Mouse (Mus musculus) lung, embryonic 14.5 days (tissue): Measurements from ENCODE around the gene Stab1. TPM values are rescaled to one million over a fixed set of nuclear protein-coding genes. Genes with fewer than 3 reads are reported as not detected.

ENCODE experiments used
- ATAC-seq: fragments of 200-750 bp; cut with Nextera tagmentation; 2 replicates; pipeline ENCODE4 v1.8.0; 2017; ENCODE audit warnings: mild to moderate bottlenecking, moderate TSS enrichment, moderate library complexity; ENCODE audit not compliant: insufficient read depth
- DNase-seq: peaks from one replicate; pipeline ENCODE4 v3.0.0-alpha.2; 2015
- H3K27ac ChIP-seq: fragments of 300-500 bp; sonication (generic); 2 replicates; pipeline ENCODE4 v1.5.1; 2014; ENCODE audit warnings: low read depth, mild to moderate bottlenecking, moderate library complexity
- H3K27me3 ChIP-seq: fragments of 300-500 bp; sonication (generic); 2 replicates; pipeline ENCODE4 v1.6.1; 2014; ENCODE audit warnings: low read length, control low read depth; ENCODE audit not compliant: insufficient read depth
- H3K36me3 ChIP-seq: fragments of 300-500 bp; sonication (generic); 2 replicates; pipeline ENCODE4 v1.6.1; 2014; ENCODE audit warnings: control low read depth; ENCODE audit not compliant: insufficient read depth
- H3K4me1 ChIP-seq: fragments of 300-500 bp; sonication (generic); 2 replicates; pipeline ENCODE4 v1.6.1; 2014; ENCODE audit warnings: antibody characterized with exemption, control low read depth; ENCODE audit not compliant: insufficient read depth
- H3K4me2 ChIP-seq: fragments of 300-500 bp; sonication (generic); 2 replicates; pipeline ENCODE4 v1.6.1; 2014; ENCODE audit warnings: mild to moderate bottlenecking
- H3K4me3 ChIP-seq: fragments of 300-500 bp; sonication (generic); 2 replicates; pipeline ENCODE4 v1.5.1; 2014; ENCODE audit warnings: low read depth, low read length
- H3K9ac ChIP-seq: fragments of 300-500 bp; sonication (generic); 2 replicates; pipeline ENCODE4 v1.6.1; 2014
- H3K9me3 ChIP-seq: fragments of 300-500 bp; sonication (generic); 2 replicates; pipeline ENCODE4 v1.6.1; 2016; ENCODE audit warnings: low read depth, low read length, control low read depth
- CTCF ChIP-seq: IDR thresholded peaks from 2 replicates; pipeline ENCODE4 v1.5.1; 2016; ENCODE audit warnings: antibody characterized with exemption, low read depth
- WGBS: fragments of 180-500 bp; shearing (Covaris S2); extraction: QIAGEN DNeasy Blood & Tissue Kit; methylation state at CpG from one replicate; pipeline ENCODE4 v1.1.7; 2014; 5-methylcytosine and 5-hydroxymethylcytosine counted together
- polyA plus RNA-seq: library from polyadenylated mRNA; unstranded; fragments of >200 nt; fragmentation: Nextera tagmentation; extraction: Ambion mirVana; gene quantifications from 2 replicates; pipeline ENCODE4 v1.2.1, GENCODE M21; 2014

The Stab1 gene
- polyA plus RNA-seq, 1 experiment from 2014 or later: 71.3 TPM

GRCm38 (mm10) chr14:31133023-31133665 lies 35.3 kb downstream of the Stab1 start:
- WGBS: 33% methylated on average over 11 of the region's 11 CpGs
- peaks cover 48% of the 10 kb centered on the region for H3K36me3 ChIP-seq
- peaks cover 25% of the 10 kb centered on the region for H3K4me1 ChIP-seq
- H3K9me3 ChIP-seq: no peaks in the 10 kb centered on the region
- H3K9ac ChIP-seq: peak overlapping the region; percentile 92; the same call in 1 of the 2 replicates
- H3K4me3 ChIP-seq: peak overlapping the region; percentile 92; the same call in 1 of the 2 replicates
- no peak for ATAC-seq
- peak overlapping the region; percentile 97 for H3K4me2 ChIP-seq
- DNase-seq: peak; percentile 63
- TF ChIP-seq CTCF: no peak
- no peak overlapping the region; the same call in 1 of the 2 replicates for H3K27ac ChIP-seq
- H3K27me3 ChIP-seq: no peaks in the 10 kb centered on the region

DNA sequence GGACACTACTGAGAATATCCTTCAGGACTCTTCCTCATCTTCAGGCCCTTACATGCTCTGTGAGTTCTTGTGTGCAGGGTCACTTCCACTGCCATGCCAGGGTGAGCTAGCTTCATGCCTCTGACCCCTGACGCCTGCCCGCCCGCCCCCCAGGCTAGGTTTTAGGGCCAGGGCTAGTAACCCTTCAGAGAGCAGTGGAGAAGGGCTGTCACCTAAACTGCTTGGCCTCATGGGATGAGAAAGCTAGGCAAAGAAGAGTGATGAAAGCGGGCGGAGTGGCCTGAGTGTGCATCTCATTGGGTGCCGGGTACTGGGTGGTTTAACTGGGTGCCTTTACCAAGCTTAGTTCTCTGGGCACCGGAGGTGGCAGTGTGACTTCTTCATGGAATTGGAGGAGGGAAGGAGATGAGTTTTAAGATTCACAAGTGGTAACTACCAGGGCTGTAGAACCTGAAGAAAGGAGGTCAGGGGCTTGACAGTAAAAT lies 35.9 kb downstream of the Stab1 start:
- no peaks in the 10 kb centered on the region for H3K27me3 ChIP-seq
- 74% methylated on average over 7 of the region's 7 CpGs for WGBS
- H3K27ac ChIP-seq: no peak overlapping the region
- H3K36me3 ChIP-seq: peaks cover 42% of the 10 kb centered on the region
- peaks cover 25% of the 10 kb centered on the region for H3K4me1 ChIP-seq
- no peak for TF ChIP-seq CTCF
- peak overlapping the region; percentile 97 for H3K4me2 ChIP-seq
- DNase-seq (no peak), ATAC-seq (no peak)
- H3K9me3 ChIP-seq: no peaks in the 10 kb centered on the region
- peak overlapping the region; percentile 92 for H3K4me3 ChIP-seq
- H3K9ac ChIP-seq: peak overlapping the region; percentile 92; the same call in 1 of the 2 replicates

GRCm38 (mm10) chr14:31132031-31132430 lies 36.4 kb downstream of the Stab1 start:
- ATAC-seq: no peak
- no peak overlapping the region for H3K27ac ChIP-seq
- H3K4me1 ChIP-seq: peaks cover 25% of the 10 kb centered on the region
- H3K9ac ChIP-seq: peak overlapping the region; percentile 92
- peak overlapping the region; percentile 97 for H3K4me2 ChIP-seq
- peaks cover 42% of the 10 kb centered on the region for H3K36me3 ChIP-seq
- no peaks in the 10 kb centered on the region for H3K27me3 ChIP-seq
- TF ChIP-seq CTCF: no peak
- DNase-seq: peak; percentile 62
- 4% methylated on average over 6 of the region's 6 CpGs for WGBS
- no peaks in the 10 kb centered on the region for H3K9me3 ChIP-seq
- peak overlapping the region; percentile 92 for H3K4me3 ChIP-seq

DNA sequence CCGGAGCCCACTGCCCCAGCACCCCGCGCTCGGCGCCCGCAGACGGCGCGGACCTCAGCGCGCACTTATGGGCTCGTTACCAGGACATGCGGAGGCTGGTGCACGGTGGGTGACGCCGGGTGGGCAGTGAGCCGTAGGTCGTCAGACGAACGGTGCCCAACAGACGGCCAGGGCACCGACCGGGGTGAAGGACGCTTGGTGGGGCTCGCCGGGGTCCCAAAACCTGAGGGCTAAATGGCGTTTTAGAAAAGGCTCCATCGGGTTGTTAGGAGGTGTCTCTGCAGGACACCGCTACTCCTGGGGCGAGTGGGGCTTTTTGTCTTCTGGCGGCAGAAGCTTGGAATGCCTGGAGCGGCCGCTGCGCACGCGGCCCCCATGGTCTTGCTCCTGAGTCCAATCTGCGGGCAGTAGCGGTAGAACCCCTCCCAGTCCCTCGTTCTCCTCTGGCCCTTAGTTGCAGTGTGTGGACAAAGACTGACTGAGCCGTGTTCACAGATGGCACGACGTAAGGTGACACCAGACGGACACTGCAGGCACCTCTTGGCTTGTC lies 37.1 kb downstream of the Stab1 start:
- ATAC-seq (no peak; the same call in 1 of the 2 replicates), DNase-seq (peak; percentile 68)
- H3K9me3 ChIP-seq: no peaks in the 10 kb centered on the region
- H3K9ac ChIP-seq: peak overlapping the region; percentile 92
- peak overlapping the region; percentile 92 for H3K4me3 ChIP-seq
- H3K27ac ChIP-seq: peak overlapping the region; percentile 95
- peaks cover 36% of the 10 kb centered on the region for H3K36me3 ChIP-seq
- WGBS: under 1% methylated on average over 43 of the region's 43 CpGs
- H3K27me3 ChIP-seq: no peaks in the 10 kb centered on the region
- H3K4me1 ChIP-seq: peaks cover 25% of the 10 kb centered on the region
- peak overlapping the region; percentile 97 for H3K4me2 ChIP-seq
- no peak for TF ChIP-seq CTCF

GRCm38 (mm10) chr14:31130236-31131220 lies 37.9 kb downstream of the Stab1 start, which contains the start of gene Nt5dc2:
Gene Nt5dc2 (plus strand): TSS chr14:31131053.
- H3K27me3 ChIP-seq: no peaks in the 10 kb centered on the region
- DNase-seq (peak; percentile 98), ATAC-seq (peak; percentile 81)
- H3K4me3 ChIP-seq: peak within 1 kb of the TSS; percentile 92
- peak; percentile 37; the same call in 1 of the 2 replicates for TF ChIP-seq CTCF
- peaks cover 28% of the 10 kb centered on the region for H3K36me3 ChIP-seq
- WGBS: 4% methylated on average over 62 of the region's 63 CpGs
- H3K4me2 ChIP-seq: peak within 1 kb of the TSS; percentile 97
- peak within 1 kb of the TSS; percentile 92 for H3K9ac ChIP-seq
- H3K9me3 ChIP-seq: no peaks in the 10 kb centered on the region
- peak within 1 kb of the TSS; percentile 95 for H3K27ac ChIP-seq
- peaks cover 28% of the 10 kb centered on the region for H3K4me1 ChIP-seq

GRCm38 (mm10) chr14:31129326-31130235 lies 38.9 kb downstream of the Stab1 start:
- WGBS: 63% methylated on average over 15 of the region's 15 CpGs
- no peak for ATAC-seq
- Histone ChIP-seq H3K4me2 (peak overlapping the region; percentile 97), H3K4me3 (peak overlapping the region; percentile 92), H3K4me1 (peaks cover 29% of the 10 kb centered on the region), H3K9ac (no peak overlapping the region), H3K27ac (peak overlapping the region; percentile 95), H3K36me3 (peaks cover 21% of the 10 kb centered on the region), H3K9me3 (no peaks in the 10 kb centered on the region), H3K27me3 (no peaks in the 10 kb centered on the region)
- no peak for TF ChIP-seq CTCF
- DNase-seq: no peak
